Mouse (Mus musculus) testis, adult 2 months (tissue): Measurements from ENCODE around the gene Plscr2. TPM values are rescaled to one million over a fixed set of nuclear protein-coding genes. Genes with fewer than 3 reads are reported as not detected.
A peak's percentile ranks its signal among the peaks of the same experiment; 100 is the strongest.

Experiments used
- H3K27ac ChIP-seq: fragments of 200-500 bp; 2 replicates; pipeline ENCODE4 v1.5.1; 2012; ENCODE audit warnings: low read depth, low read length; ENCODE audit not compliant: control insufficient read depth, insufficient read depth
- H3K27me3 ChIP-seq: fragments of 200-500 bp; 2 replicates; pipeline ENCODE4 v1.6.1; 2012; ENCODE audit warnings: mild to moderate bottlenecking, low read length, moderate library complexity; ENCODE audit not compliant: control insufficient read depth, insufficient read depth
- H3K36me3 ChIP-seq: fragments of 200-500 bp; 2 replicates; pipeline ENCODE4 v1.6.1; 2012; ENCODE audit warnings: mild to moderate bottlenecking, low read length; ENCODE audit not compliant: control insufficient read depth, insufficient read depth
- H3K4me1 ChIP-seq: fragments of 200-500 bp; 2 replicates; pipeline ENCODE4 v1.6.1; 2012; ENCODE audit warnings: low read length; ENCODE audit not compliant: control insufficient read depth, insufficient read depth
- H3K4me3 ChIP-seq: fragments of 200-500 bp; 2 replicates; pipeline ENCODE4 v1.5.1; 2012; ENCODE audit warnings: low read depth, mild to moderate bottlenecking, low read length, moderate library complexity, mixed read lengths; ENCODE audit not compliant: control insufficient read depth
- CTCF ChIP-seq: fragments of 200-500 bp; IDR thresholded peaks from 2 replicates; pipeline ENCODE4 v1.5.1; 2012; ENCODE audit warnings: low read depth, mild to moderate bottlenecking, inconsistent platforms, low read length, moderate library complexity; ENCODE audit not compliant: control insufficient read depth, insufficient read depth, insufficient replicate concordance
- POLR2A ChIP-seq: fragments of 200-500 bp; IDR thresholded peaks from 2 replicates; pipeline ENCODE4 v1.6.1; 2012; ENCODE audit warnings: low read depth, mild to moderate bottlenecking, inconsistent platforms, low read length, moderate library complexity; ENCODE audit not compliant: control insufficient read depth
- polyA plus RNA-seq: library from polyadenylated mRNA; depleted of rRNA; stranded (reverse); fragments of >200 nt; gene quantifications from 2 replicates; pipeline ENCODE4 v1.2.3, GENCODE M21; 2012

The Plscr2 gene
- polyA plus RNA-seq, 1 experiment = 0.88 TPM

DNA sequence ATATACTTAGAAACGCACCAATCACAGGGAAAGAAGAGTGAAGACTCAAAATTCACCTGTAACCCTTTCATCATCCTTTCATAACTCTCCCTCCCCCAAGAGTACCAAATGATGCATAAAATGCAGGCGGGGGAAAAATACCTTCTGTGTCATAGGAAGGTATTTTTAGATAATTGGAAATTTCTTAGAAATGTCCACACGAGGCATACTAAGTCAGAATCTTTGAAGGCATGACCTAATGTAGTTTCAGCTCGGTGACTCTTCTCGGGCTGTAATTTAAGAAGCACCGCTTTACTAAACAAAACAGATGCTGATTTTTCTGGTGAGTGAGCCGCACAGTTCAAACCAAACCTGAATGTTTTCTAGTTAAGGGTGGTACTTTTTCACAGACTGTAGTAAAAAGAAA is 26.0 kb upstream of the Plscr2 start, which contains the start of gene Plscr1:
Gene Plscr1, plus strand, starts transcription at position 304 of the 406 bp plus-strand sequence.
- H3K4me1 ChIP-seq = peaks cover 6% of the 10 kb centered on the region
- TF ChIP-seq CTCF (no peak), POLR2A (no peak)
- no peaks in the 10 kb centered on the region for H3K27me3 ChIP-seq

DNA sequence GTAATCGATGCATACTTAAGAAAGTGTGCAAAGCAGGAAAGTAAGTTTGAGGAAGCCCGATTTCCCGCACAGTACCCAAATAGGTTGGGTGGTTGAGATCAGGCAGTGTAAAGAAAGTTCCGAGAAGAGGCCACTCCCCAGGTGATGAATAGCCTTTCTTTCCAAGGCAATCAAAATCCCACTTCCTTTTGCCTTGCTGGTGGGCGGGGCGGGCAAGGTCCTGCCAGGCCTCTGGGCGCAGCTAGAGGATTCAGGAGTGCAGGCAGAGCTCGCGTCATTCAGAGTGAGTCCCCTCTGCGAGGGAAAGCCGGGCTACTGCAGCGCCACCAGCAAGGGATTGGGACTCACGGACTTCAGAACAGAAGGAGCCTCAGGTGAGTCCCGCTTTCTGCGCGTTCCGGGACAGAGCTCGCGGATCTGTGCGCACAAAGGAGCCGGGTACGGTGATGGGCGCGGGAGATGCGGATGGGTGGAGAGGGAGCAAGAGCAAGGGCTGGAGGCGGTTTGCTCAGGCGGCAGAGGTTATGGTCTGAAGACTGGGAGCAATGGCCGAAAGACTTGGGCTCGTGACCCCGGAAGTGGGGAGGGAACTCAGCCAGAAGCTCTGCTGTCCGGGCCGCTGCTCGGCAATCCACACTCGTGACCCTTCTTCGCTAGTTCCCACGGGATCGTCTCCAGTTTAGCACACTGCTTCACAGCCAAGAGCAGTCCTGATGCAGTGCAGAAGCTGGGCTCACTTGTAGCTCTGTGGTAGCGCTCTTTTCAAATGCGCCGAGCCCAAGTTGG is 25.2 kb upstream of the Plscr2 start:
- no peaks in the 10 kb centered on the region for H3K36me3 ChIP-seq
- H3K27me3 ChIP-seq = no peaks in the 10 kb centered on the region
- TF ChIP-seq CTCF = no peak

More for the DNA sequence above, 26.0 kb upstream of the Plscr2 start, which contains the start of gene Plscr1:
- H3K4me3 ChIP-seq = peak within 1 kb of the TSS; percentile 94
- no peaks in the 10 kb centered on the region for H3K36me3 ChIP-seq
- H3K27ac ChIP-seq = no peak within 1 kb of the TSS

DNA sequence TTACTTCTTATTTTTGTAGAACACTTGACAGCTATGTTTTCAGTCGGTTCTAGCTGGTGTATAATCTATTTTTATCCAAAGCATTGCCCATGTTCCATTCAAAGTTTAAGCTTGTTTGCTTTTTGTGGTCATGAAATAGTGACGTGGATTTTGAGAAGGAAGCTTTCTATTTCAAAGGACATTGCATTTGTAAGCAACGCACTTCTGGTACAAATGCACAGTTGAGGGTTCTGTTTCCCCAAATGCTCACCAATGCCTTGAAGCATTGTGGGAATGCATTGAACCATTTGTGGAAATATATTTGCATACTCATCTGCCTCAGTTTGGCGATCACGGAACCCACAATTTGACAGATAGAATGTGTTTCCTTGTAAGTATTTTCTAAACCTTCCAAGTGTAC is 22.7 kb upstream of the Plscr2 start:
- Histone ChIP-seq H3K4me1 (peaks cover 6% of the 10 kb centered on the region), H3K36me3 (no peaks in the 10 kb centered on the region), H3K27ac (no peak overlapping the region), H3K4me3 (no peak overlapping the region), H3K27me3 (no peaks in the 10 kb centered on the region)
- TF ChIP-seq POLR2A (no peak), CTCF (no peak)

More for the DNA sequence above, 25.2 kb upstream of the Plscr2 start:
- no peak overlapping the region for H3K27ac ChIP-seq
- peak overlapping the region; percentile 94 for H3K4me3 ChIP-seq
- H3K4me1 ChIP-seq = peaks cover 6% of the 10 kb centered on the region

DNA sequence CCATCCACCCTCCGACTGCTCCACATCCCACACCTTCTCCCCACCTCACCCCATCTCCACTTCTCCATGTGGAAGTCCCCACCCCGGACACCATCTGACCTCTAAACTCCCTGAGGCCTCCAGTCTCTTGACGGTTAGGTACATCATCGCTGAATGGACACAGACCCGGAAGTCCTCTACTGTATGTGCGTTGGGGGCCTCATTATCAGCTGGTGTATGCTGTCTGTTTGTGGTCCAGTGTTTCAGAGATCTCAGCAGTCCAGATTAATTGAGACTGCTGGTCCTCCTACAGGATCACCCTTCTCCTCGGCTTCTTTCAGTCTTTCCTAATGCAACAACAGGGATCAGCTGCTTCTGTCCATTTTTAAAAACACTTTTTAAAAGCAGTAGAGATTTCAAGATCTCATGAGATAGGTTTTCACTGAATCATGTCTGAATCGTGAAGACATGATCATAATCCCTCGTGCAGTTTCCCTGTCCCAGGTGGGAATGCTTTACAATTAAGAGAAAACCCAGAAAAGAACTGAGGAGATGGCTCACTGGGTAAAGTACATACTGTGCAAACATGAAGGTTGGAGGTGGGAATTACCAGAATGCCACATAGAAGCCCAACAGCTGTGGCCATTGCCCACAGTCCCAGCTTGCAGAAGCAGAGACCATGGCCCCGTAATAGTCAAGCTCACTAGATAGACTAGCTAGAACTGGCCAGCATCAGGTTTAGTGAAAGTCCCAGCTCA is 21.6 kb upstream of the Plscr2 start:
- Histone ChIP-seq H3K27me3 (no peaks in the 10 kb centered on the region), H3K4me1 (peaks cover 6% of the 10 kb centered on the region), H3K27ac (no peak overlapping the region)

GRCm38 (mm10) chr9:92260481-92261159 is 14.8 kb upstream of the Plscr2 start:
- Histone ChIP-seq H3K27ac (no peak overlapping the region), H3K36me3 (no peaks in the 10 kb centered on the region), H3K4me3 (no peak overlapping the region), H3K27me3 (no peaks in the 10 kb centered on the region), H3K4me1 (no peaks in the 10 kb centered on the region)
- TF ChIP-seq POLR2A (no peak), CTCF (no peak)

More for the DNA sequence above, 21.6 kb upstream of the Plscr2 start:
- no peak overlapping the region for H3K4me3 ChIP-seq
- no peaks in the 10 kb centered on the region for H3K36me3 ChIP-seq
- TF ChIP-seq CTCF (no peak), POLR2A (no peak)

GRCm38 (mm10) chr9:92265719-92266118 is 9.7 kb upstream of the Plscr2 start:
- no peaks in the 10 kb centered on the region for H3K4me1 ChIP-seq
- H3K27me3 ChIP-seq = no peaks in the 10 kb centered on the region
- no peak overlapping the region for H3K27ac ChIP-seq
- TF ChIP-seq POLR2A (no peak), CTCF (no peak)
- no peaks in the 10 kb centered on the region for H3K36me3 ChIP-seq
- H3K4me3 ChIP-seq = no peak overlapping the region
